Mouse (Mus musculus) ES-Bruce4 (cell line): Measurements from ENCODE around the gene Ghrl.
"Not testable (repeated sequence)": the region's sequence is repeated elsewhere in the genome, so short reads cannot be mapped to it uniquely, and the experiment has no call there.

Source experiments
- CTCF ChIP-seq: IDR thresholded peaks from one replicate; pipeline ENCODE4 v1.8.1; 2011; ENCODE audit warnings: low read depth, low read length
- POLR2A ChIP-seq: IDR thresholded peaks from one replicate; pipeline ENCODE4 v1.8.1; 2011; ENCODE audit warnings: low read length; ENCODE audit not compliant: insufficient read depth

DNA sequence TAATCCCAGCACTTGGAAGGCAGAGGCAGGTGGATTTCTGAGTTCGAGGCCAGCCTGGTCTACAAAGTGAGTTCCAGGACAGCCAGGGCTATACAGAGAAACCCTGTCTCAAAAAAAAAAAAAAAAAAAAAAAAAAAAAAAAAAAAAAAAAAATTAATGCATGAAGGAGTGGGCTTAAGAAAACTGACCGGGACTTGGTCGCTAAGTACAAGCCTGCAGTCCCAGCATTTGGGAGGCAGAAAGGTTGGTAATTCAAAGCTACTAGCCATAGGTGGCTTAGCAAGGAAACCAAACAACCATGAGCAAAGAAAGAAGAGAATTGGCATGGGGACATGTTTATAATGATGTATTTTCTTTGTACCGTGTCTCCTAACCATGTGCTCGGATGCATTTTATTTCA is 6.3 kb downstream of the Ghrl start:
- TF ChIP-seq POLR2A, CTCF: not testable (repeated sequence)
